10 mouse cellular contexts compared by ENCODE assay signal in the genomic region with DNA sequence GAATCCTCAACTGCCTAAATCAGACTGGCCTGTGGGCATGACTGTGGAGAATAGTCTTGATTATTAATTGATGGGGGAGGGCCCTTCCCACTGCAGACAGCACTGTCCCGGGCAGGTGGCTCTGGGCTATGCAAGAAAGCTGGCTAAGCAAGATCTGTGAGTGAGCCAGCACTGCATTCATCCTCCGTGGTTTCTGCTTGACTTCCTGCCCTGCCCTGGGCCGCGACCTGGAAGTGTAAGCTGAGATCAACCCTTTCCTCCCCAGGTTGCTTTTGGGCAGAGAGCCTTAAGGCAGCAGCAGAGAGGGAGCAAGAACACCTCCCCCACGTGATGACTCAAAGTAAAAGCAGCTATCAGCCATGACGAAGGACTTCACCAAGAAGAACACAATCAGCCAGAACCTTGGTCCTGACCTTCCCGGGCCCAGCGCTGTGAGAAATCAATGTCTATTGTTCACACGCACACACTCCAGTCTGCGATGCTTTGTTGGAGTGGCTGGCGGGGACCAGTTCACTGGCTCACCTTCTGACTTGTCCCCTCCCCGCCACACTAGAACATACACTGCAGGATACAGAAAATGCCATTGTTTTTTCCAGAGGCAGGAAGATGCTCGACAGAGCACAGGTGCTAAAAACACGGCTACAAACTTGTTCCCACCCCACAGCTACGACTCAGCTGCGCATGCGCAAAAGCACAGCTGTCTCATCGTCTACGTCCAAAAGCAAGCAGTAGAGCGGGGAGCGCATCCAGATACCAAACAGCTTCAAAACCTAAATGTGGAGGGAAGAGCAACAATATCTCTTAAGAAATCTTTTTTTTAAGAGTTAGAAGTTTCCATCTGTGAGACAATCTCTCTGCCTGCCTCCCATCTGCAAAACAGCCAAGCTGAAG.
DNase-seq lines count a peak whose midpoint lies in the region; ATAC-seq and TF ChIP-seq lines count a peak whose summit lies in the region.
"Had no signal": no experiment of that assay in that cellular context is flagged by ENCODE, and none has a peak within 500 bp of the region (broad histone marks: within the 10 kb centered on the region; RNA-seq: fewer than 3 reads in every experiment).

No protein-coding gene starts in this region.

- 38% methylated on average over 21 of the region's 21 CpGs for WGBS in embryonic facial prominence, embryonic 10.5 days
- 26% methylated on average over 21 of the region's 21 CpGs for WGBS in hindbrain, postnatal 0 days
- WGBS in heart, adult 2 months, result 42% methylated on average over 21 of the region's 21 CpGs

- peak; percentile 30 for DNase-seq in right cerebral cortex, postnatal 25 days
- DNase-seq in right cerebral cortex, postnatal 4 days, result no peak
- peak; percentile 49 for DNase-seq in embryonic facial prominence, embryonic 10.5 days (ENCODE audit: low spot score)
- DNase-seq in hindbrain, postnatal 0 days (ENCODE audit: low spot score), result peak; percentile 56
- DNase-seq in retina, postnatal 1 day, result peak; percentile 47
- no peak for DNase-seq in B cell, adult 2 months
- DNase-seq in frontal cortex, postnatal 36 days (ENCODE audit: low spot score in 2 of 2), result no peak
- no peak for DNase-seq in heart, adult 2 months

- H3K79me2 ChIP-seq in heart, adult 2 months (replicated peaks; ENCODE audit: control insufficient read depth, insufficient read depth, low read length), result no peaks in the 10 kb centered on the region

- ATAC-seq in hindbrain, postnatal 0 days, result peak; percentile 55; the same call in 1 of the 2 replicates

- H3K4me3 ChIP-seq in embryonic facial prominence, embryonic 10.5 days, result no peak overlapping the region
- H3K4me3 ChIP-seq in hindbrain, postnatal 0 days (ENCODE audit: low read length), result no peak overlapping the region
- H3K4me3 ChIP-seq in heart, adult 2 months, result no peak overlapping the region
- H3K4me3 ChIP-seq: embryonic facial prominence, embryonic 15.5 days had no signal

- H3K9me3 ChIP-seq in embryonic facial prominence, embryonic 10.5 days, result no peaks in the 10 kb centered on the region; the same call in 1 of the 2 replicates
- H3K9me3 ChIP-seq in hindbrain, postnatal 0 days (ENCODE audit: low read length), result no peaks in the 10 kb centered on the region
- H3K9me3 ChIP-seq: embryonic facial prominence, embryonic 15.5 days had no signal

- peak overlapping the region; percentile 33 for H3K4me2 ChIP-seq in hindbrain, postnatal 0 days (ENCODE audit: low read depth, low read length)
- H3K4me2 ChIP-seq: embryonic facial prominence, embryonic 15.5 days had no signal

- H3K9ac ChIP-seq in hindbrain, postnatal 0 days (replicated peaks; ENCODE audit: low read length), result no peak overlapping the region
- no peak overlapping the region for H3K9ac ChIP-seq in heart, adult 2 months (ENCODE audit: low read depth, low read length)
- H3K9ac ChIP-seq: embryonic facial prominence, embryonic 15.5 days had no signal

- H3K36me3 ChIP-seq in embryonic facial prominence, embryonic 10.5 days (replicated peaks), result no peaks in the 10 kb centered on the region
- no peaks in the 10 kb centered on the region for H3K36me3 ChIP-seq in hindbrain, postnatal 0 days (ENCODE audit: insufficient read depth, low read length)
- no peaks in the 10 kb centered on the region for H3K36me3 ChIP-seq in heart, adult 2 months (ENCODE audit: control insufficient read depth, insufficient read depth, low read length)
- H3K36me3 ChIP-seq: embryonic facial prominence, embryonic 15.5 days had no signal

- H3K27me3 ChIP-seq in embryonic facial prominence, embryonic 10.5 days (replicated peaks; ENCODE audit: low read depth, poor library complexity, severe bottlenecking), result no peaks in the 10 kb centered on the region
- no peaks in the 10 kb centered on the region for H3K27me3 ChIP-seq in hindbrain, postnatal 0 days (ENCODE audit: insufficient read depth, low read length)
- H3K27me3 ChIP-seq in heart, adult 2 months (ENCODE audit: control insufficient read depth, insufficient read depth, low read length), result no peaks in the 10 kb centered on the region
- H3K27me3 ChIP-seq: embryonic facial prominence, embryonic 15.5 days had no signal

- peak overlapping the region; percentile 44; the same call in 1 of the 2 replicates for H3K27ac ChIP-seq in embryonic facial prominence, embryonic 10.5 days (replicated peaks)
- H3K27ac ChIP-seq in hindbrain, postnatal 0 days, result peak overlapping the region; percentile 41; the same call in 1 of the 2 replicates
- H3K27ac ChIP-seq in heart, adult 2 months, result no peak overlapping the region
- H3K27ac ChIP-seq: embryonic facial prominence, embryonic 15.5 days; macrophage had no signal

- intact Hi-C loops in heart, adult 2 months (cut with DNase I), result no loop called here

- H3K4me1 ChIP-seq in embryonic facial prominence, embryonic 10.5 days, result peaks cover 25% of the 10 kb centered on the region
- H3K4me1 ChIP-seq in hindbrain, postnatal 0 days (ENCODE audit: insufficient read depth, low read length), result no peaks in the 10 kb centered on the region
- H3K4me1 ChIP-seq in heart, adult 2 months (ENCODE audit: control insufficient read depth, insufficient read depth, low read length), result peaks cover 1% of the 10 kb centered on the region; the same call in 1 of the 2 replicates

- TF ChIP-seq EP300 in heart, adult 2 months (IDR thresholded peaks at IDR 0.05; ENCODE audit: insufficient read depth, low read depth, low read length), result no peak

- TF ChIP-seq POLR2A in heart, adult 2 months (IDR thresholded peaks at IDR 0.05; ENCODE audit: insufficient read depth, low read depth, low read length), result no peak

- no peak for TF ChIP-seq CTCF in hindbrain, postnatal 0 days (IDR thresholded peaks at IDR 0.05; ENCODE audit: low read depth)
- no peak for TF ChIP-seq CTCF in heart, adult 2 months (IDR thresholded peaks at IDR 0.05)

Comparison
In these comparisons a context has a peak if more than half of its experiments do, and no peak if none do; other contexts are left out.
1. DNase-seq: peak in right cerebral cortex, postnatal 25 days (single experiment), embryonic facial prominence, embryonic 10.5 days (single experiment), hindbrain, postnatal 0 days (single experiment) and retina, postnatal 1 day (single experiment); none in right cerebral cortex, postnatal 4 days (single experiment), B cell, adult 2 months (0 of 2), frontal cortex, postnatal 36 days (0 of 2) and heart, adult 2 months (0 of 2).